Mouse (Mus musculus) embryonic facial prominence, embryonic 14.5 days (tissue): Measurements from ENCODE around the gene Mgp. TPM values are rescaled to one million over a fixed set of nuclear protein-coding genes. Genes with fewer than 3 reads are reported as not detected.
A peak's percentile ranks its signal among the peaks of the same experiment; 100 is the strongest.

Source experiments
- ATAC-seq: fragments of 200-750 bp; cut with Nextera tagmentation; 2 replicates; pipeline ENCODE4 v1.8.0; 2017; ENCODE audit warnings: low read depth, moderate number of reproducible peaks, moderate TSS enrichment
- DNase-seq: peaks from one replicate; pipeline ENCODE4 v3.0.0-alpha.2; 2015; ENCODE audit warnings: low spot score
- H3K27ac ChIP-seq: fragments of 300-500 bp; sonication (generic); replicated peaks from 2 replicates; pipeline ENCODE4 v1.5.1; 2014; ENCODE audit warnings: low read depth, mild to moderate bottlenecking, low read length, moderate library complexity
- H3K27me3 ChIP-seq: fragments of 300-500 bp; sonication (generic); replicated peaks from 2 replicates; pipeline ENCODE4 v1.6.1; 2014; ENCODE audit warnings: low read length; ENCODE audit not compliant: control insufficient read depth, insufficient read depth
- H3K36me3 ChIP-seq: fragments of 300-500 bp; sonication (generic); 2 replicates; pipeline ENCODE4 v1.6.1; 2014; ENCODE audit warnings: low read length, mixed read lengths; ENCODE audit not compliant: control insufficient read depth, insufficient read depth
- H3K4me1 ChIP-seq: fragments of 300-500 bp; sonication (generic); 2 replicates; pipeline ENCODE4 v1.6.1; 2014; ENCODE audit warnings: antibody characterized with exemption, low read length; ENCODE audit not compliant: control insufficient read depth, insufficient read depth
- H3K4me2 ChIP-seq: fragments of 300-500 bp; sonication (generic); 2 replicates; pipeline ENCODE4 v1.6.1; 2014; ENCODE audit warnings: low read depth, mild to moderate bottlenecking, low read length, moderate library complexity, mixed read lengths
- H3K4me3 ChIP-seq: fragments of 300-500 bp; sonication (generic); 2 replicates; pipeline ENCODE4 v1.5.1; 2014; ENCODE audit warnings: low read depth, mild to moderate bottlenecking, low read length
- H3K9ac ChIP-seq: fragments of 300-500 bp; sonication (generic); 2 replicates; pipeline ENCODE4 v1.6.1; 2014; ENCODE audit warnings: low read depth, mild to moderate bottlenecking, low read length, moderate library complexity, mixed read lengths
- H3K9me3 ChIP-seq: fragments of 300-500 bp; sonication (generic); 2 replicates; pipeline ENCODE4 v1.6.1; 2016; ENCODE audit warnings: low read length; ENCODE audit not compliant: control insufficient read depth
- WGBS: fragments of 180-500 bp; shearing (Covaris S2); extraction: QIAGEN DNeasy Blood & Tissue Kit; methylation state at CpG from one replicate; pipeline ENCODE4 v1.1.7; 2014; 5-methylcytosine and 5-hydroxymethylcytosine counted together
- polyA plus RNA-seq: library from polyadenylated mRNA; unstranded; fragments of >200 nt; fragmentation: Nextera tagmentation; extraction: Ambion mirVana; gene quantifications from 2 replicates; pipeline ENCODE4 v1.2.1, GENCODE M21; 2014

Mgp gene
- polyA plus RNA-seq, 1 experiment from 2014 or later: 362 TPM

DNA sequence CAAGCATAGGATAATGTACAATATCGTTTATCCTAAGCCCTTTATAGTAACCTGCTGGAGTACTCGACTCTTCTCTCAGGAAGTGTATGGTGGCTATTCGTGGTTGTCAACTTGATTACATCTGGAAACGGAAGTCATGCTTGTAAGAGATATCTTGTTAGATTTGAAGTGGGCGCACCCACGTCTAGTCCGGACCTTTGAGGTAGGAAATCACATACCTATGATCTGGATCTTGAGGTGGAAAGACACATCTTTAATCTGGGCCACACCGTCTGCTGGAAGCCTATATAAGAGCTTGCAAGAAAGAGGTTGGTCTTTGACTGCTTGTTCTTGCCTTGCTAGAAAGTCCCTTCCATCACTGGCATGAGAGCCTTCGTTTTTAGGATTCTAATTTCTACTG lies 26.9 kb upstream of the Mgp start:
- H3K36me3 ChIP-seq: no peaks in the 10 kb centered on the region
- 85% methylated on average over 9 of the region's 9 CpGs for WGBS
- no peak for ATAC-seq
- no peaks in the 10 kb centered on the region for H3K27me3 ChIP-seq
- H3K4me1 ChIP-seq: peaks cover 14% of the 10 kb centered on the region
- no peak overlapping the region for H3K4me3 ChIP-seq
- no peak for DNase-seq
- H3K4me2 ChIP-seq: no peak overlapping the region
- no peaks in the 10 kb centered on the region for H3K9me3 ChIP-seq
- no peak overlapping the region for H3K9ac ChIP-seq
- no peak overlapping the region for H3K27ac ChIP-seq

- Histone ChIP-seq H3K9ac (no peak overlapping the region), H3K4me1 (peaks cover 13% of the 10 kb centered on the region), H3K4me2 (no peak overlapping the region), H3K27me3 (no peaks in the 10 kb centered on the region), H3K36me3 (no peaks in the 10 kb centered on the region), H3K4me3 (no peak overlapping the region), H3K9me3 (no peaks in the 10 kb centered on the region), H3K27ac (no peak overlapping the region)
- DNase-seq (no peak), ATAC-seq (no peak)
- 70% methylated on average over 2 of the region's 2 CpGs for WGBS
Measured at GRCm38 (mm10) chr6:136901010-136901409, 25.4 kb upstream of the Mgp start.

GRCm38 (mm10) chr6:136900369-136901009 lies 24.9 kb upstream of the Mgp start:
- no peak overlapping the region for H3K27ac ChIP-seq
- 66% methylated on average over 4 of the region's 4 CpGs for WGBS

GRCm38 (mm10) chr6:136898954-136899353 lies 23.3 kb upstream of the Mgp start:
- Histone ChIP-seq H3K9ac (no peak overlapping the region), H3K4me2 (no peak overlapping the region), H3K27me3 (no peaks in the 10 kb centered on the region), H3K4me3 (no peak overlapping the region), H3K27ac (no peak overlapping the region), H3K36me3 (no peaks in the 10 kb centered on the region), H3K9me3 (no peaks in the 10 kb centered on the region), H3K4me1 (peaks cover 29% of the 10 kb centered on the region)
- ATAC-seq: no peak
- no peak for DNase-seq
- 70% methylated on average over 2 of the region's 2 CpGs for WGBS

More at GRCm38 (mm10) chr6:136900369-136901009, 24.9 kb upstream of the Mgp start:
- Histone ChIP-seq H3K4me3 (no peak overlapping the region), H3K27me3 (no peaks in the 10 kb centered on the region), H3K9ac (no peak overlapping the region), H3K36me3 (no peaks in the 10 kb centered on the region), H3K9me3 (no peaks in the 10 kb centered on the region), H3K4me2 (no peak overlapping the region), H3K4me1 (peaks cover 16% of the 10 kb centered on the region)
- DNase-seq (no peak), ATAC-seq (no peak)

DNA sequence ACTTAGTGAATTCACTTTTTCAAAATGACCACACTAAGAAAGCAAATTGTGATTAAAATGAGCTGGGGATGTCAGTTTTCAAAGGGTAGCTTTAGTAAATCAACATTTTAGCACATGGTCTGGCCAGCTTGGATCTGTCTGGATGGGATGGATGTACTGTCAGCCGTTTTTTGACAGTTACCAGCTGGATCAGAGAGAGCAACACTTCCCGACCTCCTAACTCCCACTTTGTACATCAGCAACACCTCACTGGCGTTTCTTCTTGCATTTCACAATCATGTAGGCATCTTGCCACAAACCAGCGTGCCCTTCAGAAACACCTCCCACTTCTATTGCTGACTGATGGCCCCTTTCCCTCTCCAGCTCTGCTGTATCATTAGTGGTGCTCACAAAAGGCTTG lies 22.6 kb upstream of the Mgp start:
- no peak overlapping the region for H3K4me3 ChIP-seq
- peak overlapping the region; percentile 52 for H3K27ac ChIP-seq
- ATAC-seq: no peak
- no peak overlapping the region for H3K9ac ChIP-seq
- H3K9me3 ChIP-seq: no peaks in the 10 kb centered on the region
- peaks cover 29% of the 10 kb centered on the region for H3K4me1 ChIP-seq
- H3K4me2 ChIP-seq: no peak overlapping the region
- no peak for DNase-seq
- 54% methylated on average over 4 of the region's 4 CpGs for WGBS
- H3K27me3 ChIP-seq: no peaks in the 10 kb centered on the region
- H3K36me3 ChIP-seq: no peaks in the 10 kb centered on the region

DNA sequence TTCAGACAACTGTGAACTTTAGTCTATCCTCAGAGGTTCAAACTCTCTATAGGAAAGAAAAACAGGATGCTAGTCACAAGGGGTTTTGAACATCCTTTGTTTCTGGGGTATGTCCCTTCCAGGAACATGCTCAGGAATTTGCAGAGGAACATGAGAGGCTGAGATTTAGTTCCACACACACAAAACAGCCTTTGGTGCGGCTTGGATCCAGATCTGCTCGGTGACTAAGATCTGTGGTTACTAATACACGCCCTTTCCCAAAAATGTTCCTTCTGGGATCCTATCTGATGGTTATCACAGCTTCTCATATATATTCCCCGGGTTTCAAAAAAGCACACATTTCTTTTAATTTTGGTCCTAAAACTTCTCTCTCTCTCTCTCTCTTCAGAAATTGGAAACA lies 22.2 kb upstream of the Mgp start:
- Histone ChIP-seq H3K9me3 (no peaks in the 10 kb centered on the region), H3K27me3 (no peaks in the 10 kb centered on the region), H3K36me3 (no peaks in the 10 kb centered on the region), H3K4me2 (no peak overlapping the region), H3K4me3 (no peak overlapping the region), H3K9ac (no peak overlapping the region), H3K27ac (0 out of 2 replicates have a peak overlapping the region, but pooled peaks have one; percentile 52), H3K4me1 (peaks cover 29% of the 10 kb centered on the region)
- ATAC-seq (no peak), DNase-seq (peak; percentile 70)
- 50% methylated on average over 4 of the region's 4 CpGs for WGBS

DNA sequence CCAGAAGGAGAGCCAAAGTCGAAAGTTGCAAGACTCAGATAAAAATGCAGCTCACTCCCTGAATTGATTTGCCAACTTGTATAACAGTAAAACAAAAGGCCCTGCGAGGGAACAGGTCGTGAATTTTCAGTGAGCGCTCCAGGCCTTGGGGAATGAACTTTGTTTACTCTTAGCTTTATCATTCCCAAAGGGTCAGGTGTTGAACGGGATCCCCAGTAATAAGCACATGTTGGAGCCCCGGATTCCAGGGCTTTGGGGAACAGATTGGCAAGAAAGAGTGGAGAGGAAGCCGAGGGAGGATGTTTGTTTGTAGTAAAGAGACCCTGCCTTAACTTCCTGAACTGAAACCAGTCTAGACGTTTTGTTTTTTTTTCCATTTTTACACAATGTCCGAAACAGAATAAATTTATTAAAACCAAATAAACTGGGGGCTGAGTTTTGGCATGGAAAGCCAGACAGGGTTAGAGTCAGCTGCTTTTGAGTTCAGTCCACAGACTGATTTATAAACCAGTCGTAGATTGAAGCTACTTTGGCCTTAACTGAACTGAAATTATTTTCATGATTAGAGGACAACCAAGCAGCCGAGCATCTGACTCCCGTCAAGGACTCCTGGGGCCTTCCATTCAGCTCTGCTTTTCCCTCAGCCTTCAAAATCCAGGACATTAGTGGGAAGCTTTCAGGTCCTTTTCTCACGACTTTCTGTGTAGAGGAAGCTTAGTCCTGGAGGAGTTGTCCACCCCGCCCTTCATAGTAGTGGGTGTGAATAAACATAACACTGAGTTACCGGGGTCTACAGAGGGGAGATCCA lies 19.1 kb upstream of the Mgp start:
- no peak overlapping the region for H3K4me2 ChIP-seq
- ATAC-seq (no peak), DNase-seq (peak; percentile 50)
- peaks cover 29% of the 10 kb centered on the region for H3K4me1 ChIP-seq
- H3K9ac ChIP-seq: no peak overlapping the region
- peak overlapping the region; percentile 67 for H3K27ac ChIP-seq
- no peak overlapping the region for H3K4me3 ChIP-seq
- H3K36me3 ChIP-seq: no peaks in the 10 kb centered on the region
- H3K9me3 ChIP-seq: no peaks in the 10 kb centered on the region
- WGBS: 42% methylated on average over 15 of the region's 15 CpGs
- no peaks in the 10 kb centered on the region for H3K27me3 ChIP-seq

DNA sequence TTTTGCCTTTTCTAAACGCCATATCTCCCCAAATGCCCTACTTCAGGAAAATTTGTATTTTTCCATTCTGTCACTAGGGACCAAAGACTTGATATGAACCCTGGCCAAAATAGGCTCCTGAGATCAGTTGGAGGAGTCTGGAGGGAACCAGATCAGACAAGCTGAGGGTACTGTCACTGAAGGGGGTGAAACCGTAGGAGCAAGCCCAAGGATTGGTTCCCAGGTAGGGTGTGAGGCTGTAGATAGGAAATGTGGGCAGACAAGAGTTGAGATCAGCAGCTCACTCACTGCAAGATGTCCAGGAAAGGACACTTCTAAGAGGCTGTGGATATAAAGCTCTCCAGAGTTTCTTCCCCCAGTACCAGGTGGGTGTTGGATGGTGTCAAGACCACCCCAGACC lies 16.4 kb upstream of the Mgp start:
- ATAC-seq (no peak), DNase-seq (no peak)
- H3K9me3 ChIP-seq: no peaks in the 10 kb centered on the region
- H3K4me2 ChIP-seq: no peak overlapping the region
- peaks cover 17% of the 10 kb centered on the region for H3K4me1 ChIP-seq
- WGBS: 89% methylated on average over 2 of the region's 2 CpGs
- no peak overlapping the region for H3K4me3 ChIP-seq
- no peak overlapping the region for H3K9ac ChIP-seq
- H3K27ac ChIP-seq: no peak overlapping the region
- no peaks in the 10 kb centered on the region for H3K36me3 ChIP-seq
- no peaks in the 10 kb centered on the region for H3K27me3 ChIP-seq

DNA sequence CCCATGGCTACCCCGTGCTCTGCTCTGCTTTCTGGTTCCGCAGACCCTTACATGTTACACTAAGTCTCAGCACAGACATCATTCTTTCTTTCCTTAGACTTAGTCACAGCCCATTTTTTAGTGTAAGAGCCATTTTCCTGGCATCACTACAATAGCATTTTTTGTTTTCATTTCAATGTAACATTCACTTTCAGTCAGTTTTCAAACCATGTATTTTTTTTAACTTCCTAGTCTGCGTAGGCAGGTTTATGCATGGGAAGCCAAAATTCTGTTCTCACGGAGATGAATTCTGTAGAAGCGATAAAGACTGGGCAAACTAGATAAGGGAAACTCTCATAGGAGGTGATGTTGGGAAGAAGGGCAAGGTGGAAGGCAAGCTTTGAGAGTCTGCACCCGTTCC lies 13.9 kb upstream of the Mgp start:
- DNase-seq (no peak), ATAC-seq (no peak)
- Histone ChIP-seq H3K9me3 (no peaks in the 10 kb centered on the region), H3K4me2 (no peak overlapping the region), H3K4me3 (no peak overlapping the region), H3K27me3 (no peaks in the 10 kb centered on the region), H3K27ac (no peak overlapping the region), H3K9ac (no peak overlapping the region), H3K36me3 (no peaks in the 10 kb centered on the region), H3K4me1 (peaks cover 4% of the 10 kb centered on the region)
- WGBS: 89% methylated on average over 6 of the region's 6 CpGs
